Mouse (Mus musculus) cortical plate, adult 2 months (tissue): ENCODE results near the gene Xkr7.

Experiments
- CTCF ChIP-seq: fragments of 200-500 bp; IDR thresholded peaks from 2 replicates; pipeline ENCODE4 v1.5.1; 2011; ENCODE audit warnings: mild to moderate bottlenecking, control low read depth, low read length; ENCODE audit not compliant: insufficient read depth; ENCODE audit errors: extremely low read depth
- POLR2A ChIP-seq: fragments of 200-500 bp; IDR thresholded peaks from 2 replicates; pipeline ENCODE4 v1.6.1; 2011; ENCODE audit warnings: mild to moderate bottlenecking, low read length, control low read depth; ENCODE audit not compliant: insufficient read depth; ENCODE audit errors: extremely low read depth

- TF ChIP-seq POLR2A (no peak), CTCF (no peak)
These were observed 53.9 kb downstream of the Xkr7 start for GRCm38 (mm10) chr2:153085556-153085955.
